Mouse (Mus musculus): ENCODE data around the gene Sphk1.
A peak's percentile ranks its signal among the peaks of the same experiment; 100 is the strongest.
"Not testable (repeated sequence)": the region's sequence is repeated elsewhere in the genome, so short reads cannot be mapped to it uniquely, and the experiment has no call there.

Sphk1 gene

DNA sequence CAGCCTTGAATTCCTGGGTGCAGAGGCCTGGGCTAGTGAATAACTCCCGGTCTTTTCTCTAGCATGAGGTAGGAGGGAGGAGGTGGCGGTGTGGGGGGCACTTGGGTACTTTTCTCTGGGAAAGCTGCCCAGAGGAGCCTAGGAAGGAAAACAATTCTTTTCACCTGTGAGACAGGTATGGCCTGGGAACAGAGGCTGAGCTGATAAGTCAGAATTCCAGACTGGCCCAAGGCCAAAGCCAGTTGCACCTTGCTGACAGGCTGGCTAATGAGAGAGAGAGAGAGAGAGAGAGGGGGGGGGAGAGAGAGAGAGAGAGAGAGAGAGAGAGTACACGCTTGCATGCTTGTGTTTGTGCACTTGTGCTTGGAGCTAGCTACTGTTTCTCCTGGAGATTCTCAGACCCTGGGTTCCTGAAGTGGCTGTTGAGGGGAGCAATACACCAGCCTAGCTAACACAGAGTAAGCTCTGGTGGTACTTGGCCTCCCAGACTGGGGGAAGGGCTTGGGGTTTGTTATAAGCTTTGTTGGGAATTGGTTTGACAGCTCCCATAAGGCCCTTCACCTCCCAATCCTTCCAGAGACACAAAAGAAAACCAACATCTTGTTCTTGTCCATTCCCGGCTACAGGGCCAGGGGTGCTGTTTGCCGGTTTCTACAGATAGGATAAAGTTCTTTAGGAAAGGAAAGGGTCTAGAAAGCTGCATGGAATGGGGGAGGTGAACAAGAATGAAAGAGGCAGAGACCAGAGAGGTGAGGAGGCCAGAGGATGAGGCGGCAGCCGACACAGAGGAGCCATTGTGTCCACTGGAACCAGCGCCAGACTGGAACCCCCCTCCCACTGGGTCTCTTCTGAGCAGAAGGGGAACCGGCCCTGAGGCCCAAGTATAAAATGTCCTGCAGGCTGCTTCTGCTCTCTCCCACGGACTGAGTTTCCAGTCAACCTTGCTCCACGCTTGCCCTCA, at the start of gene Sphk1:
TSS of gene Sphk1 (plus strand) at position 739 of the 961 bp plus-strand sequence.
- peak; percentile 47 for DNase-seq (ENCODE audit: low spot score)

DNA sequence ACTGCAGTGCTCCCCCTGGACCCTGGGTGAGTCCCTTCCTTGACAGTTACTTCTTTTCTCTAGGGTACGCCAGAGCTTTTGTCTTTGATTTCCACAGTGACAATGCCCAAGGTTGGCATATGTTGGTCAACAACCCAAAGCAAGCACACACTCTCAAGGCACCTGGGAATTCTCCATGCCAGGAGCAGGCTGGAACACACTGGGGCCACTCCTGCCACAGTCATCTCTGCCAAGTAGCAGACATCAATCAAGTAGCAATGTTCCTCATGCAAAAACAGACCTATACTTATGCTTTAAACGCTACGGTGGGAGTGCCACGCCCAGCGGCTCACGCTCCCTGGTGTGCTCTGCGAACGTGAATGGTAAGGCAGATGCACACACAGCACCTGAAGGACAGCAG, 49.8 kb upstream of the Sphk1 start:
- DNase-seq (ENCODE audit: low spot score) = no peak

DNA sequence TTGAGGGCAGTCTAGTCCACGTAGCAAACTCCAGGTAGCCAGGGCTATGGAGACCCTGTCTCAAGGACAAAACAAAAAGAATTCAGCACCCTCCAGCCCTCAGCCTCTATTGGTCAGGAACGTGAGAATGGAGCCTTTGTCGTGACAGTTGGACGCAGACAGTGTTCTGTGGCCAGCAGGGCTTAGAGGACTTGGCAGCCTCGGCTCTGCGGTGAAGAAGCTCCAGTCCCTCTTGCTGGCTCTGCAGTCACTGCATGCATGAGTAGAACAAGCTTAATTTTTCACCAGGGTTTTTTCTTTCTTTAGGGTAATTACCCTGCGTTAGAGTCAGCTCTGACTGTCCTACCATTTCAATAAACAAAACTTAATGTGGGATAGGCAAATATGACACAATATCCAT, 48.9 kb upstream of the Sphk1 start:
- DNase-seq (ENCODE audit: low spot score) = no peak

DNA sequence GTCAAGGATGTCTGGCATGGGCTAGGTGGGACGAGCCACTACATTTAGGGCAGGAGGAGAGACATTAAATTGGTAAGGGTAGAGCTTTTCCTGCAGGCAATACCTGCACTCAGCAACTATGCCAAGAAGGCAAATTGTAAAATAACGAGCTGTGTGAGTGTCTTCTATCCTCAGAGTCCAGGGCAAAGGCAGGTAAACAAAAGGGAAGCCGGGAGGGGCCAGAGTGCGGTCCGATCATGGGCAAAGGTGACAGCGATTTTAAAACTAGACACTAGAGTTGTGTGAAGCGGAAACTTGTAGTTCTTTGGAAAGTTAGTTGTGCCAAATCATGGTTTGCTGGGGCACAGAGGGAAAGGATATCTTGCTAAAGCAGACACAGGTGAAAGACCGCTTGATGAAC, 46.5 kb upstream of the Sphk1 start:
- DNase-seq (ENCODE audit: low spot score) = no peak

DNA sequence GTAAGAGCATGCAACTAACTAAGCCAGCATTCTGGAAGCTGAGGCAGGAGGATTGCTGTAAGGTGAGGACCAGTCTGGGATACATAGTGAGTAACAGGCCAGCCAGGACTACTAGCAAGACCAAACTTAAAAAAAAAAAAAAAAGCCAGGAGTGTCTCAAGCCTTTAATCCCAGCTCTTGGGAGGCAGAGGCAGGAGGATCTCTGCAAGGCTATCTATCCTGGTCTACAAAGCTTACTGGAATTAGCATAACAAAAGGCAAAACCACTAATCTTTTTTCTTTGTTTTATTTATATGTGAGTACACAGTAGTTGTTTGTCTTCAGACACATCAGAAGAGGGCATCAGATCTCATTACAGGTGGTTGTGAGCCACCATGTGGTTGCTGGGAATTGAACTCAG, 42.5 kb upstream of the Sphk1 start:
- no peak for DNase-seq (ENCODE audit: low spot score)

DNA sequence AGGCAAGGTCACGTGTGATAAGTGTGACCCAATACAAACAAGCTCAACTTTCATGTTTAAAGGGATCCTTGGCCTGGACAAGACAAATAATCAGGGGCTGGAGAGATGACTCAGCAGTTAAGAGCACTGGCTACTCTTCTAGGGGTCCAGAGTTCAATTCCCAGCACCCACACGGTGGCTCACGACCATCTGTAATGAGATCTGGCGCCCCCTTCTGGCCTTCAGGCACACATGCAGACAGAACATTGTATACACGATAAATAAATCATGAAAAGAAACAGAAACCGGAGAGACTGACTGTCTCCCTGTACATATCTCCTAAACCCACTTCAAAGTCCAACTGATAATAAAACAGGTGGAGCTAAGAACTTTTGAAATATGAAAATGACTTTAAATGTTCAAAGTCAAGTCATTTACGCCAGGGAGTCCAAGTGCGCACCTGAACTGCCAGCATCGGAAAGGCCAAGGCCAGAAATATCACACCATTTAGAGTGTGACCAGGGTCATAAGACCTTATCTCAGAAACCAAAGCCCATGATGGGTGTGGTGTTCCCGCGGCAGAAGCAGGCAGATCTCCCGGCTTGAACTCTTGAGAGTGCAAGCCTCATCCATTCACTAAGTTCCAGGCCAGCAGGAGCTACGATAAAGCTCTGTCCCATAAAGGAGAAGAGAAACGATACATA, 41.9 kb upstream of the Sphk1 start:
- no peak for DNase-seq (ENCODE audit: low spot score)

DNA sequence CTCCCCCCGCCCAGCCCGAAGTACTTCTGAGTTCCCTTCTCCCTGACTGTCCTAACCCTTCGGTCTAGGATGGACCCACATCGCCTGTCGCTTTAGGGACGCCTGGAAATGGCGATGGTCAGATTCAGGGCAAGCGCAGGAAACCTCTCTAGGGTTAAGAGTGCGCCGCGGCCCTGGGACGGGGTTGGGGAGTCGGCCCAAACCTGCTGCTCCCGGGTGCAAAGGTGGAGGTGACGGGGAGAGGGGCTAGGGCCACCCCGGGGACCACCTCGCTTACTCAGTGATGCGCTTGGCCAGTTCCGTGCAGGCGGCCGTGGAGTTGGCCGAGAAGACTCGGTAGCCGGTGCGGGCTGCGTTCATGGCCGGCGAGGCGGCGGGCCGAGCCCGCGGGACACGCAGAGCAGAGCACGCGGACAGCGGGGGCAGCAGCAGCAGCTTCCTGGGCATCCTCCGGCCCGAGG, 40.9 kb upstream of the Sphk1 start:
- peak; percentile 55 for DNase-seq (ENCODE audit: low spot score)

DNA sequence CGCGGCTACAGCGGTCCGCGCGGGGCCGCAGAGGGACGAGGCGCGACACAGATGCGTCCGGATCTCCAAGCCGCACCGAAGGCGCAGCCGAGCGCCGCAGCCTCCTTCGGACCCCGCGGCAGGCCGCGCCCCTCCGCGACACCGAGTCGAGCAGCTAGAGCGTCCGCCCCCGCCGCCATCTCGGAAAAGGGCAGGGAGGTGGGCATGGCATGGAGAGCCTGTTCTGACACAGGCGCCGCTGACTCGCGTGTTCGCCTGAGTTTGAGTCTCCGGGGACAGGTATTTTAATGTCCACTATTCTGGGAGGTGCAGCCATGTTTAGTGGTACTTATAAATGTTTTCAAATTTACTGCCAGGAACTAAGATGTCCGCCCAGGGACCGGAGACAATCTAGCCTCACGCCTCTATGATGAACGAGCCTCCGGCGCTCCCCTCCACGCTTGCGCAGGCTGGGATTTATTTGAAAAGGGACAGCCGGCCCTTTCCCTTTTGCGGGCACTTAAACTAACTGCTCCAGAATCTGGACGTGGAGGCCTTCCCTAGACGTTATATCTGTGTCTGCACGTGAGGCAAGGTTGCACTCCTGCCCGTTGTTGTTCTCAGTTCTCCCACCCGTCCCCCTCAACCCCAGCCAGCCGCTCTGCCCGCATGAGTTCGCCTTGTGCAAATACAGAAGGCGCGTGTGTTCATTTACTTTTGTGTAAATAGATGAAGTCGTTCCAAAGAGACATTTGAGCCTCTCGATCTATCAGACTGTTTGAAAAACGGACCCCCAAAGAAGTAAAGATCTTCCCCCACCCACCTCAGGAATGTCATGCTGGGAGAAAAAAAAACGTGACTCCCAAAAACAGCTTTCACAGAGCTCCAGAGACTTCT, 40.3 kb upstream of the Sphk1 start:
- peak; percentile 94 for DNase-seq (ENCODE audit: low spot score)

DNA sequence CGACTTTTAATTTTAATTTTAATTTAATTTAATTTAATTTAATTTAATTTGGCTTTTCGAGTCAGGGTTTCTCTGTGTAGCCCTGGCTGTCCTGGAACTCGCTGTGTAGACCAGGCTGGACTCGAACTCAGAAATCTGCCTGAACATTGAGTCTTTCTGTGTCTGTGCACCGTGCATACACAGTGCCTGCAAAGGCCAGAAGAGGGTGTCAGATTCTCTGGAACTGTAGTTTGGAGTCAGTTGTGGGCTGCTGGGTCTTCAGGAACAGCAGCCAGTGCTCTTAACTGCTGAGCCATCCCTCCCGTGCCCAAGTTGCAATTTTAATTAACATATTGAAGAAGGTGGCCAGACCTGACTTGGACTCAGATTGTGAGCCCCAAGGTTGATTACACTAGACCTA, 39.4 kb upstream of the Sphk1 start:
- DNase-seq (ENCODE audit: low spot score) = no peak

DNA sequence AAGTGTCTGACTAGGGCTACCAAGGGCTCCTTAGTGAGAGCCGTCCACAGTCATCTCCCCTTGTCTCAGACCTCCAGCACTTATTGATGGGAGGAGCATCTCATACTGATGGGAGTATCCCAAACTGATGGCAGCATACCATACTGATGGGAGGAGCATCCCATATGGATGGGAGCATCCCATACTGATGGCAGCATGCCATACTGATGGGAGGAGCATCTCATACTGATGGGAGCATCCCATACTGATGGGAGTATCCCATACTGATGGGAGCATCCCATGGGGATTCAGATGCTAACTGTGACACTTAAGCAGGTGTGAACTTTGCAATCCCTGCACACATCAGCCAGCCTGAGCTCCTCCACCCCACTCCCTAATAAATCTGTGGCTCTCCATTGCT, 38.2 kb upstream of the Sphk1 start:
- not testable (repeated sequence) for DNase-seq (ENCODE audit: low spot score)

DNA sequence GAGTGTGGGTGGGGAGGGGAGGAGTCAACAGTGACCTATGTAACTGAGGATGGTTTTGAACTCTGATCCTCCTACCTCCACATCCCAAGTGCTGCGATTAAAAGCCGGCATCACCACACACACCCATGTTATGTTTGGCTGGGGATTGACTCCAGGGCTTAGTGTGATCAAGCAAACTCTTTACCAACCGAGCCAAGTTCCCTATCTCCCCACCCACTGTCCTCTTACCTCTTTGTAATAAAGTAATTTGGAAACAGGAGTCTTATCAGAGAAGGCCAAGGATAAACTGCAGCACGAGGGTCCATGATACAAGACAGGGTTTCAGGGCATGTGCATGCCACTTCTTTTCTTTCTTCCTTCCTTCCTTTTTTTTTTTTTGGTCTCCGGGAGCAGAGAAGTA, 37.5 kb upstream of the Sphk1 start:
- DNase-seq (ENCODE audit: low spot score) = no peak

DNA sequence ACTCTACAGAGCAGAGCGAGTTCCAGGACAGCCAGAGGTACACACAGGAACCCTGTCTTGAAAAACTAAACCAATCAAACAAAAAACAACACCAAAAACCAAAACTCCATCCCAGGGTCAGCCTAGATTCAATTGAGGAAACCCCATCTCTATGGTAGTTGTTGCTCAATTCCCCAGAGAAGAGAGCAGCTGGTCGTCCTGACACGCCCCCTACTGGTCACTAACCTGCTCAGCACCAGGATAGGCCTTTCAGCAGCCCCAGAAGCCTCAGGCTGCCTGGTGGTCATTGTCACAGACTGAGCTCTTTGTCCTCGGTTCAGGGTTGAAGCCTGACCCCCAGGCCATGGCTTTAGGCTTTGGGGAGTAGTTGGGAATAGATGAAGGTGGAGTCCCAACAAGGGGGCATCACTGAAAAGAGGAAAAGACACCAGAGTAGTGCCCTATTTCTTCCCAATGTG, 36.9 kb upstream of the Sphk1 start, which contains the start of gene Prpsap1:
TSS of gene Prpsap1 (minus strand) at position 408 of the 458 bp plus-strand sequence.
- DNase-seq (ENCODE audit: low spot score) = peak; percentile 82

DNA sequence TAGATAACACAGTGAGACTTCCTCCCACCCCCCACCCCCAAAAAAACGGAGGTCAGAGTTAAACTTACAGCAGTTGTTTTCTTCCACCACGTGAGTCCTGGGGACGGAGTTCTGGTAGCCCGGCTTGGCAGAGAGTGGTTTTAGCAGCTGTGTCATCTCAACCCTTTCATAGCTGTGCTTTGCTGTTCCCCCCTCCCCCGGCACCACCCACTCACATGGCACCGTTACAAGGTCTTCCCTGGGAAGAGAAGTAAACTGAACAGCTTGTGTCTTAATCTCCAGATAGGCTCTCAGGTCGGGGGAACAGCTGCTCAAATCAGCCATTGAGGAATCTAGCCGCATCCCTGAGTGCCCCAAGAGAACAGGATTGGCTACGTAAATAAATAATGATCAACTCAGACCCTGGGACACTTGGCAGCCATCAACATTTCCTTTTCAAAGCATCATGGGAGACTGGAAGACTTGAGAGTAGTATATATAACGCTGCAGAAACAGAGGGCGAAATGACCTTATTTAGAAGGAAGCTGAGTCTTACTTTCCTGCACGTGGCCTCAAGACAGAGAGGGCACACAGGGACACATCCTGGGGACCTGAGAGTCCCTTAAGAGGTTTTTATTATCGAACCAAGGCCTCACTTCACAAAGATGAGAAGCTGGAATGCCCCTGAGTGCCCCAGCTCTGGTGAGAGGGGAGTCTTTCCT, 36.1 kb upstream of the Sphk1 start:
- DNase-seq (ENCODE audit: low spot score) = no peak

DNA sequence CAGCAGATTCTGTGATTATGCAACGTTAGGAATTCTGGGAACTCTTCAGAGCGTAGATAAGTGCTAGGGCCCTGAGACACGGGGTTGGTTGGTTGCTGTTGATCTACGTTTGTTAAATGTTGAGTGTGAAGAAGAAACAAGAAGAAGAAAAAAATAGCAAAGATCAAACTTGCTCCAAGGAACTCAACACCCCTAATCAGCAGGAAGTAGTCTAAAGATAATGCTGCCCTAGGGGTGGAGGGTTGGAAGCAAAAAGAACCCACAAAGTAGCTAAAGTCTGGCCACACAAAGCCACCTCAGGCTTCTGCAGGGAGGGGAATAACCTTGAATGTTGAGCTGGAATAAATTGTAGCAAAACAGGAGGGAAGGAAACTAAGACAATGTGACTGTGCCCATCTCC, 33.4 kb upstream of the Sphk1 start:
- no peak for DNase-seq (ENCODE audit: low spot score)

DNA sequence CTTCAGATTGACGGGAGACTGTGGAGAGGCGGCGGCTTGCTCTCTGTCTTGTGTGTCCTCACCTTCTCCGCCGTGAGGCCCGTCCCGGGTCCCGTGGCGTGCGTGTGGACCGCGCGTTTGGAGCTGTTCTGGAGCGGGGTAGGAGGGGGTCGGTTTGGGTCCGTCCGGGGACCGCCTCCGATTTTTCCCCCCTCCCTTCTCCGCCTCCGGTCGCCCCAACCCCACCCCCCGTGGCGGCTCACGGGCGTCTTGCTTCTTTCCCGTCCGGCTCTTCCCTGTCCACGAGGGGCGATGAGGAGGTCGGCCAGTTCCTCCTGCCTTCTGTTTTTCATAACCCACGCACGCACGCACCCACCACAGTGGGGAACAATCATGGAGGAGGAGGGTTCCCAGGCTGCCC, 32.1 kb upstream of the Sphk1 start:
- DNase-seq (ENCODE audit: low spot score) = no peak

DNA sequence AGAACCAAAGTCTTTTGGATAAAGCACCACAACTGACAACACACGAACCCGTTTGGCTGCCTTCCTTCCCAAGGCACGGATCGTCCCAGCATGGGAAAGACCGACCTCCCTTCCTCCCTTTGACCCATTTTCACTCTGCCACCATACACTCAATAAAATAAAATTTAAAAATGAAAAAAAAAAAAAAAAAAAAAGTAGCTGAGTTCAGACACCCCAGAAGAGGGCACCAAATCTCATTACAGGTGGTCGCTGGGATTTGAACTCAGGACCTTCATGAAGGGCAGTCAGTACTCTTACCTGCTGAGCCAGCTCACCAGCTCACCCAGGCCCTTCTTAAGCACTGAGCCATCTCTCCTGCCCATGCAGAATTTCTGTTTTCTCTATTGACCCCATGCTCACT, 31.7 kb upstream of the Sphk1 start:
- DNase-seq (ENCODE audit: low spot score) = no peak

DNA sequence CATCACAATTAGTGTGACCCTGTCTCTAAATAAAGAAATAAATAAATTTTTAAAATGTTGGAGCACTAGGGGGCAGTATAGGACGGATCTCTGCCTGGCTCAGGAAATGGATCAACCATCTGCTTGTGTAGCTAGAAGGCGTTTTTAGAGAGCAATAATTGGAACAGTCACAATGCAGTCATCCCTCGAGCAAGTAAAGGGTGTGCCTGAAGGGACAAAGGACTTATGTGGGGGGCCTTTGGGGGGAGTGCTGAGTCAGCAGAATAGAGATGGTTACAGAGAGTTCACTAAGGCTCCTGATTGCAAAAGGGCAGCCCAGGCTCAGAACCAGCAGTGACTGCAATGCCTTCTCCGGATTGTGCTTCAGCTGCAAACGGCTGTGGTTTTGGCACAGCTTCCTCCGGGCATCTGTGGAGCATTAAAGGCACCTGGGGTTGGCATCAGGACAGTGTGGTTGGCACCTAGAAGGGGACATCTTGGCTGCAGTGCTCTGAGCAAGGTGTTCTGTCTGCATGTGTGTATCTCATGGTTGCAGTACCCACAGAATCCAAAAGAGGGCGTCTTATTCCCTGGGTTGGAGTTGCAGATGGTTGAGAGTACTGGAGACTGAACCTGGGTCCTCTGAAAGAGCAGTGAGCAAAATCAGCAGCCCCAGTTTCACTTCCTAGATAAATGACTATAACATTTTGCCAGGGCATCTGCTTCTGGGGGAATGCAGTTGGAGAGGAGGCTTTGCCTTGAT, 29.5 kb upstream of the Sphk1 start:
- DNase-seq (ENCODE audit: low spot score) = peak; percentile 65

DNA sequence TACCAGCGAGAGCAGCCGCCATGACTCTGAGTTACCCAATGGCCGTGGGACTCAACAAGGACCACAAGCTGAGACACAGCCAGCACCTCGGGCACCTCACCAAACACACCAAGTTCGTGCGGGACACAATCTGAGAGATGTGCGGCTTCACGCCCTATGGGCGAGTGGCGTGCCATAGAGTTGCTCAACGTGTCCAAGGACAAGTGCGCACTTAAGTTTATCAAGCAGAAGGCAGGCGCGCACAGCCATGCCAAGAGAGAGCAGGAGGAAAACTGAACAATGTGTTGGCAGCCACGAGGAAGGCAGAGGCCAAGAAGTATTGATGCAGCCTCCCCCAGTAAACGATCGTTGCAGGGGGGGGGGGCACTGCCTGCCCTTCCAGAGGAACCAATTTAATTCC, 26.2 kb upstream of the Sphk1 start:
- no peak for DNase-seq (ENCODE audit: low spot score)

DNA sequence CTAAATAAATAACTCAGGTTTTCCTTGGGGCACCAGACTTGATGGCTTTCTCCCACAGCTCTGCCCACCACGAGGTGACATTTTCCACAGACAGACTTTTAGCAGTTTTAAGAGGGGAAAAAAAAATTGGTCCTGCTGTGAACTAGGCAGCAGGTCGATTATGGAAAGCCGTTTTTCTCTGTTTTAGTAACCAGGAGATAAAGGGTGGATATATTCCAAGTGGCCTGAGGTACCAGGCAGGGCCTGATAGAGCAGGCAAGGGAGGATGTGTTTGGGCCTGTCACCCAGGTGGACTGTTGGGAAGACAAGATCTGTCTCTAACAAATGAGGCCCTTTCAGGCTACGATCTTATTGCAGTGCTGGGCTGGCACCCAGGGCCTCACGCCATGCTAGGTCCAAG, 25.2 kb upstream of the Sphk1 start:
- no peak for DNase-seq (ENCODE audit: low spot score)

DNA sequence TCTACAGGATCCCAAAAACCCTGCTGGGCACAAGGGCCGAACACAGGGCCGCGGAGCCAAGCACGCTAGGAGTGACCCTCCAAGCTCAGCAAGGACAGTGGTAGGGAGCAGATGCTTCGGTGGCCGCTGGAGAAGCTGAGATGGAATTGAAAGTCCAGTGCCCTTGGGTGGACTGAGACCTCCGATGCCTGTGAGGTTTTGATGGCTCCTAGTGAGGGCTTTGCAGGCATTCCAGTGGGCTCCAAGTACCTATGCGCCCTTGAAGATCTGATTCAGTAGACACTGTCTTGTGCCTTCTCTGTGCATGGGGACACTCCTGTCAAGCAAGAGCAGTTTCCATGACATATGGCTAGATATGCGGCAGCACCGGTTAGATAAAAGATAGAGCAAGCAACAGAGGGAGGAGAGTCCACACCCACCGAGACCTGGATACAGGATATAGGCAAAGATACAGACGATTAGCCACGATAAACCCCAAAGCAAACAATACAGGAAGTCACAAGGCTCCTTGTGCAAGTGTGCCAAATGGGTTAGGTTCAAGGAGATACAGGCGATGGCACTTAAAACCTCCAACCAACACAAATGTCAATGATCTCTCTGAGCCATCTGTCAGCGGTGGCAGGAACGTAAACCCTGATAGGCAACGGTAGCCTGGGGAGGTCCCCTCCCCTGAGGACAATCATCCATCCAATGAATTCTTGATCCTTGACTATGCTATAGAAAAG, 24.4 kb upstream of the Sphk1 start:
- no peak for DNase-seq (ENCODE audit: low spot score)

All from embryo, embryonic 10 days (tissue).